Mouse (Mus musculus): ENCODE measurements around the gene Hbq1a.

DNA sequence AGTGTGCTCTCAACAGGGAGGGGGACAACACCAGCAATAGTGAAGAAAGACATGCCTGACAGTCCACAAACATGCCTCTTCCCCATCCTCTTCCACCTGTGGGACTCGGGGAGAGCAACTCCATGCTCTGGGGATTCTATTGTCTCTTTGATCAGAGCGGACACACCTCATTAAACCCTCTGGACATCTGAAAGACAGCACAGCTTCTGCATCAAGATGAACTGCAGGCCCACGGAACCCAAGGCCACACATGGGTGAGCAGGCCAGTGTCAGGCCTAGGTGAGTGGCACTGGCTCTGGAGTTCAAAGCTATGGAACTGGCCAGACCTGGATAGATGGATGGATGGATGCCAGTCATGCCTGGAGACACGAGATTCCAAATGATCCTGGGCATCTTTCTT is 9.6 kb downstream of the Hbq1a start:
- TF ChIP-seq CTCF (IDR thresholded peaks at IDR 0.05) (no peak), EP300 (IDR thresholded peaks at IDR 0.05) (no peak)

Measured in lung, postnatal 0 days (tissue).